Mouse (Mus musculus) lung, embryonic 16.5 days (tissue): Measurements from ENCODE around the gene Limch1. TPM values are rescaled to one million over a fixed set of nuclear protein-coding genes. Genes with fewer than 3 reads are reported as not detected.

ENCODE experiments used
- ATAC-seq: fragments of 200-750 bp; cut with Nextera tagmentation; 2 replicates; pipeline ENCODE4 v1.8.0; 2017; ENCODE audit warnings: low read depth, mild to moderate bottlenecking, moderate library complexity
- H3K27ac ChIP-seq: fragments of 300-500 bp; sonication (generic); 2 replicates; pipeline ENCODE4 v1.5.1; 2014; ENCODE audit warnings: mild to moderate bottlenecking, control low read depth, low read length
- H3K27me3 ChIP-seq: fragments of 300-500 bp; sonication (generic); 2 replicates; pipeline ENCODE4 v1.6.1; 2014; ENCODE audit warnings: low read depth, low read length, mixed read lengths; ENCODE audit not compliant: control insufficient read depth, insufficient read depth
- H3K36me3 ChIP-seq: fragments of 300-500 bp; sonication (generic); 2 replicates; pipeline ENCODE4 v1.6.1; 2014; ENCODE audit warnings: low read length; ENCODE audit not compliant: control insufficient read depth, insufficient read depth
- H3K4me1 ChIP-seq: fragments of 300-500 bp; sonication (generic); replicated peaks from 2 replicates; pipeline ENCODE4 v1.6.1; 2014; ENCODE audit warnings: low read length, mixed read lengths; ENCODE audit not compliant: control insufficient read depth, insufficient read depth
- H3K4me2 ChIP-seq: fragments of 300-500 bp; sonication (generic); 2 replicates; pipeline ENCODE4 v1.6.1; 2014; ENCODE audit warnings: low read depth, low read length, control low read depth
- H3K4me3 ChIP-seq: fragments of 300-500 bp; sonication (generic); 2 replicates; pipeline ENCODE4 v1.5.1; 2014; ENCODE audit warnings: mild to moderate bottlenecking, low read length, control low read depth
- H3K9ac ChIP-seq: fragments of 300-500 bp; sonication (generic); 2 replicates; pipeline ENCODE4 v1.6.1; 2014; ENCODE audit warnings: low read length, control low read depth
- H3K9me3 ChIP-seq: fragments of 300-500 bp; sonication (generic); 2 replicates; pipeline ENCODE4 v1.6.1; 2016; ENCODE audit warnings: low read length; ENCODE audit not compliant: control insufficient read depth
- WGBS: fragments of 180-500 bp; shearing (Covaris S2); extraction: QIAGEN DNeasy Blood & Tissue Kit; methylation state at CpG from one replicate; pipeline ENCODE4 v1.1.7; 2014; 5-methylcytosine and 5-hydroxymethylcytosine counted together
- polyA plus RNA-seq: library from polyadenylated mRNA; unstranded; fragments of >200 nt; fragmentation: Nextera tagmentation; extraction: Ambion mirVana; gene quantifications from 2 replicates; pipeline ENCODE4 v1.2.1, GENCODE M21; 2015

The Limch1 gene
- polyA plus RNA-seq, 1 experiment from 2014 or later = 97.4 TPM

GRCm38 (mm10) chr5:66806335-66806734 lies 60.7 kb downstream of the Limch1 start:
- H3K27me3 ChIP-seq = no peaks in the 10 kb centered on the region
- 79% methylated on average over 7 of the region's 7 CpGs for WGBS
- H3K9ac ChIP-seq = no peak overlapping the region
- no peak overlapping the region for H3K4me3 ChIP-seq
- H3K4me1 ChIP-seq = peaks cover 15% of the 10 kb centered on the region
- ATAC-seq = no peak
- no peak overlapping the region for H3K27ac ChIP-seq
- H3K9me3 ChIP-seq = no peaks in the 10 kb centered on the region
- H3K4me2 ChIP-seq = no peak overlapping the region
- no peaks in the 10 kb centered on the region for H3K36me3 ChIP-seq

- Histone ChIP-seq H3K27ac (no peak overlapping the region), H3K9me3 (no peaks in the 10 kb centered on the region), H3K9ac (no peak overlapping the region), H3K36me3 (no peaks in the 10 kb centered on the region), H3K4me2 (no peak overlapping the region), H3K4me1 (peaks cover 5% of the 10 kb centered on the region), H3K27me3 (no peaks in the 10 kb centered on the region), H3K4me3 (no peak overlapping the region)
- no peak for ATAC-seq
- 84% methylated on average over 6 of the region's 6 CpGs for WGBS
These were observed 62.1 kb downstream of the Limch1 start for GRCm38 (mm10) chr5:66807737-66808136.

- Histone ChIP-seq H3K27me3 (no peaks in the 10 kb centered on the region), H3K27ac (no peak overlapping the region), H3K4me2 (no peak overlapping the region), H3K4me1 (0 out of 2 replicates have a peak, but pooled peaks cover 2% of the 10 kb centered on the region), H3K9me3 (no peaks in the 10 kb centered on the region), H3K36me3 (no peaks in the 10 kb centered on the region), H3K4me3 (no peak overlapping the region), H3K9ac (no peak overlapping the region)
- WGBS = 84% methylated on average over 9 of the region's 9 CpGs
- ATAC-seq = no peak
These were observed 63.5 kb downstream of the Limch1 start for GRCm38 (mm10) chr5:66809016-66809570.

- 66% methylated on average over 2 of the region's 2 CpGs for WGBS
- no peaks in the 10 kb centered on the region for H3K27me3 ChIP-seq
- H3K9me3 ChIP-seq = no peaks in the 10 kb centered on the region
- 0 out of 2 replicates have a peak, but pooled peaks cover 2% of the 10 kb centered on the region for H3K4me1 ChIP-seq
- H3K4me2 ChIP-seq = no peak overlapping the region
- H3K36me3 ChIP-seq = no peaks in the 10 kb centered on the region
- no peak overlapping the region for H3K27ac ChIP-seq
- H3K9ac ChIP-seq = no peak overlapping the region
- peak; percentile 75 for ATAC-seq
- no peak overlapping the region for H3K4me3 ChIP-seq
These were observed 64.8 kb downstream of the Limch1 start for GRCm38 (mm10) chr5:66810396-66810795.

GRCm38 (mm10) chr5:66814674-66815073 lies 69.0 kb downstream of the Limch1 start:
- no peak for ATAC-seq
- WGBS = 93% methylated on average over 3 of the region's 3 CpGs

GRCm38 (mm10) chr5:66815877-66816276 lies 70.2 kb downstream of the Limch1 start:
- no peak for ATAC-seq
- no peak overlapping the region for H3K27ac ChIP-seq
- 22% methylated on average over 6 of the region's 6 CpGs for whole genome bisulfite sequencing
- H3K4me2 ChIP-seq = no peak overlapping the region
- no peaks in the 10 kb centered on the region for H3K27me3 ChIP-seq
- no peak overlapping the region for H3K4me3 ChIP-seq
- no peak overlapping the region for H3K9ac ChIP-seq
- H3K9me3 ChIP-seq = no peaks in the 10 kb centered on the region
- H3K36me3 ChIP-seq = no peaks in the 10 kb centered on the region
- peaks cover 6% of the 10 kb centered on the region; the same call in 1 of the 2 replicates for H3K4me1 ChIP-seq

More at GRCm38 (mm10) chr5:66814674-66815073, 69.0 kb downstream of the Limch1 start:
- no peaks in the 10 kb centered on the region for H3K36me3 ChIP-seq
- H3K27ac ChIP-seq = no peak overlapping the region
- H3K4me1 ChIP-seq = peaks cover 6% of the 10 kb centered on the region; the same call in 1 of the 2 replicates
- H3K27me3 ChIP-seq = no peaks in the 10 kb centered on the region
- H3K9ac ChIP-seq = no peak overlapping the region
- H3K4me2 ChIP-seq = no peak overlapping the region
- no peak overlapping the region for H3K4me3 ChIP-seq
- no peaks in the 10 kb centered on the region for H3K9me3 ChIP-seq

GRCm38 (mm10) chr5:66816751-66817150 lies 71.1 kb downstream of the Limch1 start:
- H3K9me3 ChIP-seq = no peaks in the 10 kb centered on the region
- H3K4me1 ChIP-seq = peaks cover 4% of the 10 kb centered on the region; the same call in 1 of the 2 replicates
- H3K4me2 ChIP-seq = peak overlapping the region; percentile 39
- no peak overlapping the region; the same call in 1 of the 2 replicates for H3K27ac ChIP-seq
- no peak overlapping the region for H3K9ac ChIP-seq
- WGBS = 50% methylated on average over 18 of the region's 18 CpGs
- no peak for ATAC-seq
- no peaks in the 10 kb centered on the region for H3K27me3 ChIP-seq
- H3K4me3 ChIP-seq = peak overlapping the region; percentile 15; the same call in 1 of the 2 replicates
- H3K36me3 ChIP-seq = no peaks in the 10 kb centered on the region

- 93% methylated on average over 8 of the region's 8 CpGs for WGBS
- no peak overlapping the region for H3K27ac ChIP-seq
- H3K4me1 ChIP-seq = peaks cover 5% of the 10 kb centered on the region; the same call in 1 of the 2 replicates
- no peaks in the 10 kb centered on the region for H3K36me3 ChIP-seq
- no peak overlapping the region for H3K9ac ChIP-seq
- H3K27me3 ChIP-seq = no peaks in the 10 kb centered on the region
- ATAC-seq = no peak
- H3K4me3 ChIP-seq = no peak overlapping the region
- H3K4me2 ChIP-seq = peak overlapping the region; percentile 39
- no peaks in the 10 kb centered on the region for H3K9me3 ChIP-seq
These were observed 71.7 kb downstream of the Limch1 start for GRCm38 (mm10) chr5:66817184-66817956.

GRCm38 (mm10) chr5:66822500-66823205 lies 77.0 kb downstream of the Limch1 start:
- Histone ChIP-seq H3K4me1 (peaks cover 4% of the 10 kb centered on the region; the same call in 1 of the 2 replicates), H3K4me2 (no peak overlapping the region), H3K27me3 (no peaks in the 10 kb centered on the region), H3K36me3 (no peaks in the 10 kb centered on the region), H3K4me3 (no peak overlapping the region), H3K9me3 (no peaks in the 10 kb centered on the region), H3K27ac (no peak overlapping the region), H3K9ac (no peak overlapping the region)
- 76% methylated on average over 6 of the region's 6 CpGs for WGBS
- ATAC-seq = no peak
